Mouse (Mus musculus) CD4-positive naive resting alpha-beta T cell, adult 76 days (primary cell): ENCODE results near the gene Atg16l1. TPM values are rescaled to one million over a fixed set of nuclear protein-coding genes. Genes with fewer than 3 reads are reported as not detected.

ENCODE experiments used
- total RNA-seq: library from RNA; stranded (reverse); gene quantifications from one replicate; pipeline ENCODE4 v1.2.4, GENCODE M21; 2023

Gene Atg16l1
- 112 TPM for total RNA-seq

GRCm38 (mm10) chr1:87755641-87756470 lies at the start of gene Atg16l1:
Atg16l1 (plus strand) TSS chr1:87755870.

GRCm38 (mm10) chr1:87803576-87803975 lies 47.9 kb downstream of the Atg16l1 start, which contains the start of gene Sag:
Sag (plus strand) TSS chr1:87803680.

Other genes starting within 250 kb of the Atg16l1 start
- not detected for gene Neu2, start 246.0 kb upstream of the Atg16l1 start, total RNA-seq
- not detected for gene Ngef, start 182.0 kb upstream of the Atg16l1 start, total RNA-seq
- gene Inpp5d, start 135.6 kb upstream of the Atg16l1 start, total RNA-seq: 276 TPM
- 9.5 TPM for gene Sag, start 47.8 kb downstream of the Atg16l1 start, total RNA-seq
- 267 TPM for gene Dgkd, start 97.4 kb downstream of the Atg16l1 start, total RNA-seq